Mouse (Mus musculus) heart, embryonic 16.5 days (tissue): ENCODE measurements at regions not wholly inside any gene's neighbourhood (a gene's known extent, or its start where the extent isn't known, plus 50 kb on each side); places are given as distances from the start of the nearest gene placed in this dataset. TPM values are rescaled to one million over a fixed set of nuclear protein-coding genes. Genes with fewer than 3 reads are reported as not detected.

Experiments
- microRNA-seq: library from miRNA; unstranded; fragments of <30 nt; microRNA quantifications from one replicate; pipeline ENCODE4, GENCODE M21; 2017

Small RNA genes lying in the stretch of these regions (microRNA-seq; reads per million reads assigned to microRNA genes)
- gene Gm25754 = not detected
